Mouse (Mus musculus): ENCODE data around the gene Plagl1.

DNA sequence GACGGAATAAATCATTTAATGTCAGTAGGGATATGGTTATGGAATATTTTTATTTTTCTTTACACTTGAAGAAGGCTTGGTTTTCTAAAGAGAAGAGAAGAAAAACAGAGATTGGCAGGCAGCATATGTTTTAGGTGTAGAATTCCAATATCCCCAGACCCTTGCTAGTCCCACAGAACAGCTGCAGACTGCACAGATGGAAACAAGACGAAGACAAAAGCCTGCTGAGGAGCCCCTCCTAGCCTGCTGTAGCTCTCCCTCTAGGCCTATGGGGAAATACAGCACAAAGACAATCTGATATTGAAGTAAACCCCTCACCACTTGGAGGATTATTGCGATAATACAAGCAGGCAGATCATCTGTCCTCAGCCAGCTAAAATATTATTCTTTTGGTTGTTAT is 90.1 kb downstream of the Plagl1 start:
- TF ChIP-seq HCFC1 (IDR thresholded peaks at IDR 0.05; ENCODE audit: borderline replicate concordance, insufficient read depth, low read length) = no peak
- TF ChIP-seq ZNF384 (IDR thresholded peaks at IDR 0.05; ENCODE audit: low read depth, low read length) = no peak

Data from ES-E14 (cell line).